In the genomic region with DNA sequence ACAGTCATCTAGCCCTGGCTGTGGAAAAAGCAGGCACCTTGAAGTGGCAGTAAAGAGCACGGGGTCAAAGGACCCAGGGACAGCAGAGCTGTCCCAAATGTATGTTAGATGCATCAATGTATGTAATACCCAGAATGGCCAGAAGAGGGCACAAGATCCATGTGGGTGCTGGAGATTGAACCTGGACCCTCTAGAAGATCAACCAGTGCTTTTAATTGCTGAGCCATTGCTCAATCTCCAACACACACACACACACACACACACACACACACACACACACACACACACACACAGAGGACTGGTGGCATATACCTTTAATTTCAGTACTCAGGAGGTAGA, we compare ENCODE assay signal across 9 mouse cellular contexts. TPM values are rescaled to one million over a fixed set of nuclear protein-coding genes. Genes with fewer than 3 reads are reported as not detected.
DNase-seq lines count a peak whose midpoint lies in the region; TF ChIP-seq lines count a peak whose summit lies in the region.
"Had no signal": no experiment of that assay in that cellular context is flagged by ENCODE, and none has a peak within 500 bp of the region (broad histone marks: within the 10 kb centered on the region; RNA-seq: fewer than 3 reads in every experiment).

No protein-coding gene starts in this region.

- H3K27ac ChIP-seq in left cerebral cortex, adult 2 months = no peak overlapping the region
- H3K27ac ChIP-seq: macrophage had no signal

- intact Hi-C loops in left cerebral cortex, adult 2 months (cut with DNase I) = no loop called here
- intact Hi-C loops in left cerebral cortex, postnatal 4 days (cut with DNase I) = no loop called here

- peak; percentile 48 for DNase-seq in adrenal gland, postnatal 14 days
- DNase-seq in adrenal gland, adult 8-10 months = no peak
- DNase-seq in left cerebral cortex, adult 2 months (ENCODE audit: extremely low spot score in 1 of 2, low spot score in 2 of 2) = peak in 1 of 2 experiments; percentile 9
- no peak for DNase-seq in left cerebral cortex, postnatal 4 days
- DNase-seq in NIH3T3 (ENCODE audit: low read depth) = peak; percentile 66
- DNase-seq in induced T-regulatory cell, adult 2 months (ENCODE audit: low read depth) = peak; percentile 71
- peak; percentile 28 for DNase-seq in yolk sac, embryonic 10.5 days (ENCODE audit: low spot score)
- no peak for DNase-seq in ovary, postnatal 10 days (ENCODE audit: low spot score)

- H3K4me3 ChIP-seq in left cerebral cortex, adult 2 months = no peak overlapping the region

- TF ChIP-seq CTCF in left cerebral cortex, adult 2 months (IDR thresholded peaks at IDR 0.05) = peak; percentile 53

RNA-seq across cellular contexts. Expression of a gene that starts 34.6 kb away (rescaled TPM):
- total RNA-seq in adrenal gland, postnatal 14 days (2021) = 29.0 and 33.3 TPM in 2 replicates
- total RNA-seq in adrenal gland, adult 8-10 months (2022) = 10 to 100 TPM; 33.2 to 41.7 (median 35.9) TPM
- total RNA-seq in left cerebral cortex, adult 2 months (2021) = 10 to 100 TPM; 49.8 to 56.5 TPM
- 10 to 100 TPM; 88.3 to 88.5 TPM for total RNA-seq in left cerebral cortex, postnatal 4 days (2021)

Comparison
In these comparisons a context has a peak if more than half of its experiments do, and no peak if none do; other contexts are left out.
1. DNase-seq: peak in adrenal gland, postnatal 14 days (single experiment), NIH3T3 (single experiment), induced T-regulatory cell, adult 2 months (single experiment) and yolk sac, embryonic 10.5 days (single experiment); none in adrenal gland, adult 8-10 months (single experiment), left cerebral cortex, postnatal 4 days (single experiment) and ovary, postnatal 10 days (single experiment).